Comparison of ENCODE assay signal across 8 mouse cellular contexts in genomic region chr12:119981731-119982130, GRCm38 (mm10). TPM values are rescaled to one million over a fixed set of nuclear protein-coding genes. Genes with fewer than 3 reads are reported as not detected.
DNase-seq lines count a peak whose midpoint lies in the region; ATAC-seq lines count a peak whose summit lies in the region.

No protein-coding gene starts in this region.

- no peaks in the 10 kb centered on the region for H3K4me1 ChIP-seq in neural tube, embryonic 14.5 days (ENCODE audit: control insufficient read depth, insufficient read depth, low read length)
- H3K4me1 ChIP-seq in neural tube, embryonic 15.5 days: no peaks in the 10 kb centered on the region
- no peaks in the 10 kb centered on the region for H3K4me1 ChIP-seq in limb, embryonic 10.5 days

- no peaks in the 10 kb centered on the region for H3K36me3 ChIP-seq in neural tube, embryonic 14.5 days (ENCODE audit: control insufficient read depth, insufficient read depth, low read length)
- no peaks in the 10 kb centered on the region for H3K36me3 ChIP-seq in neural tube, embryonic 15.5 days
- H3K36me3 ChIP-seq in limb, embryonic 10.5 days: no peaks in the 10 kb centered on the region

- no peaks in the 10 kb centered on the region for H3K9me3 ChIP-seq in neural tube, embryonic 14.5 days (ENCODE audit: control insufficient read depth, low read length)
- H3K9me3 ChIP-seq in neural tube, embryonic 15.5 days (replicated peaks): no peaks in the 10 kb centered on the region
- no peaks in the 10 kb centered on the region for H3K9me3 ChIP-seq in limb, embryonic 10.5 days (replicated peaks)

- H3K4me2 ChIP-seq in neural tube, embryonic 14.5 days (ENCODE audit: low read depth, low read length): no peak overlapping the region
- no peak overlapping the region for H3K4me2 ChIP-seq in neural tube, embryonic 15.5 days

- DNase-seq in cerebellum, adult 18-20 months: peak; percentile 6 to 28
- no peak for DNase-seq in cerebellum, adult 11 months
- DNase-seq in cerebellum, postnatal 14 days: peak; percentile 71
- DNase-seq in heart, postnatal 36 days: peak; percentile 14 to 17
- DNase-seq in limb, embryonic 10.5 days (ENCODE audit: low spot score): peak; percentile 38
- DNase-seq in right cerebral cortex, postnatal 4 days: peak; percentile 44

- intact Hi-C loops in heart, postnatal 36 days (cut with DNase I): loop anchor here (1.0 to 5.0 kb wide), 3 partner anchors 554 to 1050 kb away; no protein-coding TSS in a partner anchor

- H3K27me3 ChIP-seq in neural tube, embryonic 14.5 days (ENCODE audit: control insufficient read depth, insufficient read depth, low read length): no peaks in the 10 kb centered on the region
- H3K27me3 ChIP-seq in neural tube, embryonic 15.5 days (replicated peaks): no peaks in the 10 kb centered on the region
- no peaks in the 10 kb centered on the region for H3K27me3 ChIP-seq in limb, embryonic 10.5 days (ENCODE audit: low read depth, poor library complexity, severe bottlenecking)

- WGBS in neural tube, embryonic 14.5 days: 2% methylated on average over 2 of the region's 2 CpGs
- 0% methylated on average over 2 of the region's 2 CpGs for WGBS in neural tube, embryonic 15.5 days
- WGBS in limb, embryonic 10.5 days: 3% methylated on average over 2 of the region's 2 CpGs

- H3K27ac ChIP-seq in neural tube, embryonic 14.5 days (ENCODE audit: low read depth, low read length): no peak overlapping the region
- no peak overlapping the region for H3K27ac ChIP-seq in neural tube, embryonic 15.5 days (replicated peaks)
- no peak overlapping the region for H3K27ac ChIP-seq in limb, embryonic 10.5 days

- no peak overlapping the region for H3K9ac ChIP-seq in neural tube, embryonic 14.5 days (replicated peaks; ENCODE audit: low read depth, low read length)
- H3K9ac ChIP-seq in neural tube, embryonic 15.5 days (replicated peaks): no peak overlapping the region

- H3K4me3 ChIP-seq in neural tube, embryonic 14.5 days (ENCODE audit: low read depth, low read length): no peak overlapping the region
- no peak overlapping the region for H3K4me3 ChIP-seq in neural tube, embryonic 15.5 days (replicated peaks)
- no peak overlapping the region for H3K4me3 ChIP-seq in limb, embryonic 10.5 days

- peak; percentile 73; the same call in 1 of the 2 replicates for ATAC-seq in neural tube, embryonic 14.5 days (ENCODE audit: low read depth)
- ATAC-seq in neural tube, embryonic 15.5 days (ENCODE audit: low FRiP score): no peak

RNA-seq across cellular contexts. Expression of gene Tmem196, which starts 36.1 kb away (rescaled TPM):
- polyA plus RNA-seq in neural tube, embryonic 14.5 days (2014; fragmentation: Nextera tagmentation; extraction: Ambion mirVana): 9.8 and 11.9 TPM in 2 replicates
- 11.7 and 13.9 TPM in 2 replicates for polyA plus RNA-seq in neural tube, embryonic 15.5 days (2015; fragmentation: Nextera tagmentation; extraction: Ambion mirVana)
- under 1 TPM; 0.33 to 0.35 TPM for total RNA-seq in heart, postnatal 36 days (2021)
- polyA plus RNA-seq in limb, embryonic 10.5 days (2016; fragmentation: Nextera tagmentation; extraction: Ambion mirVana): 0.15 TPM in 1 of 2 replicates, not detected in the other
